Mouse (Mus musculus) liver (tissue): ENCODE measurements around the gene Olfr1494.

Source experiments
- DNase-seq: peaks from one replicate; pipeline ENCODE4 v3.0.0-alpha.2; 2020; ENCODE audit warnings: mixed read lengths

Gene Olfr1494

DNA sequence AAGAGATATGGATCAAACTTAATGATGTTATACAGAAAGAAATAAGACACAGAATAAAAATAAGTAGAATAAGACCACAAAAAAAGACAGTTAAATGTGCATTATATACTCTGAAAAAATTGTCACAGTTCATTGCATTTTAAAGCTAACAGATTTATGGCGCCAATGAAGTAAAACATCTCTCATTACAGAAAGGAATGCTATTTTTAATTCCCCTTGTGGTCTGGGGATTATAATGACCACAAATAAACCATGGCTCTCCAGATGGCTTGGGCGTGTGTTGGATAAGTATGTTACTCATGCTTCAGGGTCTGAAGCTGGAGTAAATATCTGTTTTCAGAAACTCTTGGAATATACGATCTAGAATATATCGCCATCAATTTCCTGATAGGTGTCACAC is at the start of gene Olfr1494:
Olfr1494 (plus strand) TSS at position 301 of the 400 bp plus-strand sequence.
- DNase-seq, result no peak

- no peak for DNase-seq
Observed at GRCm38 (mm10) chr19:13696968-13697367, 42.6 kb upstream of the Olfr1494 start, which contains the start of gene Olfr1491. TSS of gene Olfr1491 (plus strand) at chr19:13697268.

GRCm38 (mm10) chr19:13722978-13723377 is 16.6 kb upstream of the Olfr1494 start, which contains the start of gene Olfr1493-ps1:
TSS of gene Olfr1493-ps1 (plus strand) at chr19:13723278.
- no peak for DNase-seq

GRCm38 (mm10) chr19:13749366-13749765 is 9.8 kb downstream of the Olfr1494 start:
- DNase-seq, result no peak

GRCm38 (mm10) chr19:13764306-13764705 is 24.8 kb downstream of the Olfr1494 start, which contains the start of gene Olfr1495:
TSS of gene Olfr1495 (plus strand) at chr19:13764606.
- no peak for DNase-seq

DNA sequence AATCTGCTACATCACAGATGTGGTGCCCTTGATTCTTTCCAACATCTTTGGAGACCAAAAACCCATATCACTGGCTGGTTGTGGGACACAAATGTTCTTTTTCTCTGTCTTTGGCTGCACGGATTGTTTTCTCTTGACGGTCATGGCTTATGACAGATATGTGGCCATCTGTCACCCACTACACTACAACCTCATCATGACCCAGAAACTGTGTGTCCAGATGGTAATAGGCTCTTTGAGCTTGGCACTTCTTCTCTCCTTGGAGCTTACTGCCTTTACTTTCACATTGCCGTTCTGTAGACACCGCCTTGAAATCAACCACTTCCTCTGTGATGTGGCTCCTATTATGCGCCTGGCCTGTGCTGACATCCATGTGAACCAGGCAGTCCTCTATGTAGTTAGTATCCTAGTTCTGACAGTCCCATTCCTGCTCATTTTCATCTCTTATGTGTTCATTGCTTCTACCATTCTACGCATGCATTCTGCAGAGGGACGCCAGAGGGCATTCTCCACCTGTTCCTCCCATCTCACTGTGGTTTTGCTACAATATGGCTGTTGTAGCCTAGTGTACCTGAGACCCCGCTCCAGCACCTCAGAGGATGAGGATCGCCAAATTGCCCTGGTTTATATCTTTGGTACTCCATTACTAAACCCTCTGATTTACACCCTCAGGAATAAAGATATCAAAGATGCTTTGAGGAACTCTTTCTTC is 29.2 kb downstream of the Olfr1494 start:
- no peak for DNase-seq

GRCm38 (mm10) chr19:13777578-13777977 is 38.0 kb downstream of the Olfr1494 start, which contains the start of gene Olfr1496:
TSS of gene Olfr1496 (plus strand) at chr19:13777878.
- no peak for DNase-seq

DNA sequence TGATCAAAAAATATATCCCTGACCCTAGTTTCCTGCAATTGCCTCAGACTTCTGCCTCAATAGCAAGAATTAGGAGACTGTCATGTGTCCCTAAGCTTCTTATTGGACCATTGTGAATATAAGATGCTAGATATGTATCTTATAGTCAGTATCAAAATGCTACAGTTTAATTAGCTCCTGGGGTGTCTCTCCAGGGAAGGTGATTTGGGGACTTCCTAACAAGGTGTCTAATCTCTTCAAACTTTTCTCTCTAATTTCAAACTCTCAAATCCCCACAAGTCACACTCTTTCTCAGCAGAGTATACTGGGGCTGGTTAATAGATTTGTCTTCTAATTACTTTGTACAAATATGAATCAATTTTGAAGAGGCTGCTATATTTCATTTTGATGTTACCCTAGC is 58.6 kb downstream of the Olfr1494 start, which contains the start of gene Olfr1497:
Olfr1497 (minus strand) TSS at position 101 of the 400 bp plus-strand sequence.
- DNase-seq, result no peak
